Mouse (Mus musculus): ENCODE results near the gene Ppox. TPM values are rescaled to one million over a fixed set of nuclear protein-coding genes. Genes with fewer than 3 reads are reported as not detected.

Gene Ppox
- 9.7 and 14.4 TPM in 2 replicates for polyA plus RNA-seq (2021; fragmentation: Nextera tagmentation)
- long read RNA-seq, experiment 1, transcript Ppox-201 (13 exons, 1,821 nt), result major isoform, 32 of 146 reads
- long read RNA-seq, experiment 1, partial matches to known transcripts, result 15 of 146 reads
- long read RNA-seq, experiment 1, other reads (novel, unspliced or antisense), result 97 of 146 reads
- long read RNA-seq, experiment 2, transcript Ppox-201 (13 exons, 1,821 nt), result major isoform, 5 of 10 reads
- long read RNA-seq, experiment 2, partial matches to known transcripts, result 1 of 10 reads
- long read RNA-seq, experiment 2, other reads (novel, unspliced or antisense), result 4 of 10 reads

DNA sequence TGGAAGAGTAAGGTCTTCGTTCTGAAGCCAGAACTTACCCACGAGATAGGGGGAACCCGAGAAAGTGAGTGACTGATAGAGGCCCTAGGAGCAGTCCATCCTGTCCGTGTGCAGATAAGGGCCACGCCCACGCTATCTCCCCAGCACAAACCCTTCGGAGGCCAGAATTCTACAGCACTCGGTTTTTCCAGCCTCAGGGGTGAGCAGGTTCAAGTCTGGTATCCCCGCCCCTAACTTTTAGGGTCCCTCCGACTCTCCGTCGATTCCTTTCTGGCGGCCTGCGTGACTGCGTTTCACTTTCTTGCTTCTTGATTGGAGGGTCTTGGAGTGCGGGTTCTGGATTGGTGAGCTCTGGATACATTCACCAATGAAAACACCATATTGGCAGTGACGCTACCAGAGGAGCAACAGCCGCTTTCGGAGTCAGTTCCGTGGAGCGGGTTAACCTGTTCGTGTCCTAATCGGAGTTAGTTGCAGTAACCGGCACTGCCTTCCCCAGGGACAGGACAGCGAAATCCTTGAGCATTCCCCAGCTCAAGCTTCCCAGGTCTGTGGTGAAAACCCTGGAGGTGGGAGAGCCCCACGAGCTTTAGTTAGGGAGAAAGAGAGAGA lies at the start of gene Ppox:
TSS of gene Ppox (minus strand) at position 271 of the 612 bp plus-strand sequence.

DNA sequence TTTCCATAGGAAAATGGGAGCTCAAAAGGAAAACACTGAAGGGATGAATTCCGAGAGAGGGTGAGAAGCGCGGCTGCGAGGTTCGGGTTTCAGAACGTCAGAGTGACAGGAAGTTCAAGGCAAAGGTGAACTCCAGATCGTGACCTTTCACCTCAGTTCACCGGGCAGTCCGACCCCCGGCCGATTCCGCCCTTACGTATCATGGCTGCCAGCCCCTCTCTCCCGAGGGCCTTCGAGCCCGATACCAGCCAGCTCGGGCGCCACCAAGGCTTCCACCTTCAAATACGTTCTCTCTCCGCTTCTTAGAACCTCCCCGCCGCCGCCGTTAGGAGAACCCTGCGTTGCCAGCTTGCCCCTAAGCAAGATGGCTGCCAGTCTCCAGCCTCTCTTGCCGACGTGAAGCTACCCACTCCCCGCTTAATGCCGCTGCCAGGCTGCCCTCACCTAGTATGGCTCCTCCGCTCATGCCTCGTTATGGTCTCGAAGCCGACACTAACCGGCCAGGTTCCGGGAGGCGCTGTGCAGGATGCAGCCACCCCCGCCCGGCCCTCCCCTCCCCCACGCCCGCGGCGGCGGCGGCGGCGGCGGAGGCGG lies 48.0 kb upstream of the Ppox start, which contains the start of gene Dedd:
TSS of gene Dedd (plus strand) at position 307 of the 594 bp plus-strand sequence.

GRCm38 (mm10) chr1:171294298-171295062 lies 13.5 kb upstream of the Ppox start, which contains the start of gene Ufc1:
TSS of gene Ufc1 (minus strand) at chr1:171295024.

DNA sequence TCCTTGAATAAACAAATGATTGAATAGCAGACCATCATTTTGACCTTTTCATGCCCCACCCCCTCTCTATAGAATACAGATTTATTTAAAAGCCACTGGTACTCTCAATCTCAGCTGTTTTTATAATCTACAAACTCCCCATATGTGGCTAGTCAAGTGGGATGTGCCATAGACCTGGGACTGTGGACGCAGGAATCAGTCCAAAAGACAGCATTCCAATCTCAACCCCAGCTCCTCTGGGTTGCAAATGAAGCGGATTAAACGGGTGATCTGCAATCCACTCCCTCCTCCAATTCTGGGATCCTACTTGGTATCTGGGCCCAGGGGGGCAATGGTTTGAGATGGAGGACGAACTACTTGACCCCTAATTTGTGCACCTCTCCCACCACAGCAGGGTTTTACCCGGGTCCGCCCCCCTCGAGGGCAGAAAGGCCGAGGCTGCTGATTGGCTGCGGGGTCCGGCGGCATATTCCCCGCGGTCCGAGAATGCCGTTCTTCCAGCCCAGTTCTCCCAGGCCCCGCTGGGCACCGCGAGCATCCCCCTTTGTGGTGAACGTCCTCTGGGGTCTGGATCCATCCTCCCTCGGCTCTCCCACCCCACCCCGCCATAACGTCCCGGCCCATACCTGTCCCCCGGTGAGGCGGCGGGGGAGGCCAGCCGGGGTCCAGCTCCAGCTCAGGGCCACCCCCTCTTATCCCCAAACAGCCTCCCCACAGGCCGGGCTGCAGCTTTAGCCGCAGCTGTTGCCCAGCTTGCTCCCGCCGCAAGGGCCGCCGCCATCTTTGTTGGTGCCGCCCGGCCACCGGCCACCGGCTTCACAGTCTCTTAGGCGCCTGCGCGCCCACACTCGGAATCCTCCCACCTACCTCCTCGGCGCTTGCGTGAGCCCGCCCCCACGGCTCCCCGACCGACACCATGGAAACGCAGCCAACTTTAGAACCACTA lies 6.4 kb upstream of the Ppox start, which contains the start of gene Usp21:
TSS of gene Usp21 (minus strand) at position 856 of the 946 bp plus-strand sequence.

GRCm38 (mm10) chr1:171269848-171270572 lies 11.0 kb downstream of the Ppox start, which contains the start of gene B4galt3:
TSS of gene B4galt3 (plus strand) at chr1:171270328.

DNA sequence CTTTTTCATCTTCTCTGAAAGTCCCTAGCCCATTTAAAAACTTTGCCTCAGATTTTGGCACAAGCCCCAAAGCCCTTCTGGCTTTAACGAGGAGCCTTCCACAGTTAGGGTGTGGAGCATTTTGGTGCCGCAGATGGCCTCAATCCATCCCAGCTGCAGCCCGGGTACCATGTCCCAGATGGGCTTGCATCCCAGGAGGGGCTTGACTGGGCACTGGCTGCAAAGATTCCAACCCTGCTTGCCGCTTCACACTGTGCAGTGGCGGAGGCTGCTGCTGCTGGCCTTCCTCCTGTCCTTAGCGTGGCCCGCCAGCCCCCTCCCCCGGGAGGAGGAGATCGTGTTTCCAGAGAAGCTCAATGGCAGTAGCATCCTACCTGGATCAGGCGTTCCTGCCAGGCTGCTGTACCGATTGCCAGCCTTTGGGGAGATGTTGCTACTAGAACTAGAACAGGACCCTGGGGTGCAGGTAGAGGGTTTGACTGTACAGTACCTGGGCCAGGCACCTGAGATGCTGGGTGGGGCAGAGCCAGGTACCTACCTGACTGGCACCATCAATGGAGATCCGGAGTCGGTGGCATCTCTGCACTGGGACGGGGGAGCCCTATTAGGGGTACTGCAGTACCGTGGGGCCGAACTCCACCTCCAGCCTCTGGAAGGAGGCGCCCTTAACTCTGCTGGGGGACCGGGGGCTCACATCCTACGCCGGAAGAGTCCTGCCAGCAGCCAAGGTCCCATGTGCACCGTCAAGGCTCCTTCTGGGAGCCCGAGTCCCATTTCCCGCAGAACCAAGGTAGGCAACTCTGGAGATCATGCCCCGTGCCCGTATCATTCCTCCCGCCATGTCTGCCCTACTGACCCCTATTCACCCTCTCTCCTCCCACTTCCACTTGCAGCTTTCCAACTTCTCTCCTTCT lies 30.0 kb downstream of the Ppox start, which contains the start of gene Ndufs2:
TSS of gene Ndufs2 (minus strand) at position 709 of the 914 bp plus-strand sequence.

GRCm38 (mm10) chr1:171249913-171250600 lies 30.9 kb downstream of the Ppox start, which contains the start of gene Adamts4:
TSS of gene Adamts4 (plus strand) at chr1:171250421.

GRCm38 (mm10) chr1:171234126-171234525 lies 46.9 kb downstream of the Ppox start, which contains the start of gene Fcer1g:
TSS of gene Fcer1g (minus strand) at chr1:171234365.

Other genes with a start within 250 kb of the Ppox start
- gene Fcgr3, start 216.3 kb downstream of the Ppox start, polyA plus RNA-seq (2021; fragmentation: Nextera tagmentation), result 27.1 and 27.8 TPM in 2 replicates
- 1.7 and 2.8 TPM in 2 replicates for gene Cfap126, start 167.3 kb downstream of the Ppox start, polyA plus RNA-seq (2021; fragmentation: Nextera tagmentation)
- gene Sdhc, start 130.6 kb downstream of the Ppox start, polyA plus RNA-seq (2021; fragmentation: Nextera tagmentation), result 62.8 and 68.4 TPM in 2 replicates
- 0.10 and 0.14 TPM in 2 replicates for gene Mpz, start 130.5 kb downstream of the Ppox start, polyA plus RNA-seq (2021; fragmentation: Nextera tagmentation)
- 128 and 132 TPM in 2 replicates for gene Pcp4l1, start 84.9 kb downstream of the Ppox start, polyA plus RNA-seq (2021; fragmentation: Nextera tagmentation)
- gene Nr1i3, start 67.2 kb downstream of the Ppox start, polyA plus RNA-seq (2021; fragmentation: Nextera tagmentation), result 0.09 and 0.15 TPM in 2 replicates
- gene Tomm40l, start 58.7 kb downstream of the Ppox start, polyA plus RNA-seq (2021; fragmentation: Nextera tagmentation), result 89.4 and 110 TPM in 2 replicates
- 3.2 and 4.7 TPM in 2 replicates for gene Apoa2, start 56.1 kb downstream of the Ppox start, polyA plus RNA-seq (2021; fragmentation: Nextera tagmentation)
- 94.0 and 105 TPM in 2 replicates for gene Fcer1g, start 46.8 kb downstream of the Ppox start, polyA plus RNA-seq (2021; fragmentation: Nextera tagmentation)
- 4.4 and 4.5 TPM in 2 replicates for gene Adamts4, start 30.8 kb downstream of the Ppox start, polyA plus RNA-seq (2021; fragmentation: Nextera tagmentation)
- 129 and 207 TPM in 2 replicates for gene Ndufs2, start 29.8 kb downstream of the Ppox start, polyA plus RNA-seq (2021; fragmentation: Nextera tagmentation)
- gene B4galt3, start 10.9 kb downstream of the Ppox start, polyA plus RNA-seq (2021; fragmentation: Nextera tagmentation), result 53.3 and 58.3 TPM in 2 replicates
- 39.2 and 44.6 TPM in 2 replicates for gene Usp21, start 6.8 kb upstream of the Ppox start, polyA plus RNA-seq (2021; fragmentation: Nextera tagmentation)
- gene Ufc1, start 13.8 kb upstream of the Ppox start, polyA plus RNA-seq (2021; fragmentation: Nextera tagmentation), result 171 and 203 TPM in 2 replicates
- gene Dedd, start 48.0 kb upstream of the Ppox start, polyA plus RNA-seq (2021; fragmentation: Nextera tagmentation), result 35.3 and 38.1 TPM in 2 replicates
- gene Nit1, start 64.5 kb upstream of the Ppox start, polyA plus RNA-seq (2021; fragmentation: Nextera tagmentation), result 32.0 and 41.0 TPM in 2 replicates
- 136 and 195 TPM in 2 replicates for gene Pfdn2, start 64.5 kb upstream of the Ppox start, polyA plus RNA-seq (2021; fragmentation: Nextera tagmentation)
- 9.3 and 10.6 TPM in 2 replicates for gene Klhdc9, start 79.6 kb upstream of the Ppox start, polyA plus RNA-seq (2021; fragmentation: Nextera tagmentation)
- 1.9 and 2.0 TPM in 2 replicates for gene Nectin4, start 88.9 kb upstream of the Ppox start, polyA plus RNA-seq (2021; fragmentation: Nextera tagmentation)
- 0.60 and 0.85 TPM in 2 replicates for gene Arhgap30, start 107.8 kb upstream of the Ppox start, polyA plus RNA-seq (2021; fragmentation: Nextera tagmentation)
- 37.9 and 48.2 TPM in 2 replicates for gene Usf1, start 130.1 kb upstream of the Ppox start, polyA plus RNA-seq (2021; fragmentation: Nextera tagmentation)
- gene Tstd1, start 137.7 kb upstream of the Ppox start, polyA plus RNA-seq (2021; fragmentation: Nextera tagmentation), result 1.2 and 1.9 TPM in 2 replicates
- 8.6 TPM in 2 replicates for gene F11r, start 156.3 kb upstream of the Ppox start, polyA plus RNA-seq (2021; fragmentation: Nextera tagmentation)
- 6.7 and 7.4 TPM in 2 replicates for gene Alyref2, start 222.3 kb upstream of the Ppox start, polyA plus RNA-seq (2021; fragmentation: Nextera tagmentation)